Mouse (Mus musculus) heart, postnatal 14 days (tissue): ENCODE data around the gene Osbpl7. TPM values are rescaled to one million over a fixed set of nuclear protein-coding genes. Genes with fewer than 3 reads are reported as not detected.

Experiments used
- DNase-seq, 2 experiments: peaks; one replicate each; pipeline ENCODE4 v3.0.0; 2021 to 2022
- intact Hi-C: fragments of 180-260 bp; cut with DNase I; formaldehyde crosslinking; loops from one replicate; pipeline ENCODE4 v1.15.1; 2025
- total RNA-seq, 2 experiments: library from RNA; stranded (reverse); gene quantifications; 2 replicates each; pipeline ENCODE4 v1.2.3; 2021

The Osbpl7 gene
- total RNA-seq, 2 experiments from 2014 or later, result 4.6 to 4.9 TPM

DNA sequence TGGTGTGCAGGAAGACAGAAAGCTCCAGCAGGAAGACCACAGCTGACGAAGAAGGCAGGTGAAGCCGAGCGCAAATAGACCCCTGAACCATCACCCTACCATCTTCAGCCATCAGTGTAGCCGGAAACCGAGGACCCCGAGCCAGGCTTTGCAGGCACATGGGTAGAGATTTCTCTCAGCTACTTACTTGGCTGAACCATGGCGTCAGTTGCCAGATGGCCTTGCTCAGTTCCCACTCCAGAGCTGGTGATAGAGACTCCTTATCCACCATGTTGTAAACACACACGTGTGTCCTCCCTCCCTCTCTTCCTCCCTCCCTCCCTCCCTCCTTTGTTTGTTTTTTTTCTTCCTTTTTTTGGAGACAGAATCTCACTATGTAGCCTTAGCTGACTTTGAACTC lies 23.8 kb downstream of the Osbpl7 start:
- no peak for DNase-seq
- intact Hi-C loops, result loop anchor here (10.0 kb wide), 1 partner anchor 251 kb away; no protein-coding TSS in a partner anchor

DNA sequence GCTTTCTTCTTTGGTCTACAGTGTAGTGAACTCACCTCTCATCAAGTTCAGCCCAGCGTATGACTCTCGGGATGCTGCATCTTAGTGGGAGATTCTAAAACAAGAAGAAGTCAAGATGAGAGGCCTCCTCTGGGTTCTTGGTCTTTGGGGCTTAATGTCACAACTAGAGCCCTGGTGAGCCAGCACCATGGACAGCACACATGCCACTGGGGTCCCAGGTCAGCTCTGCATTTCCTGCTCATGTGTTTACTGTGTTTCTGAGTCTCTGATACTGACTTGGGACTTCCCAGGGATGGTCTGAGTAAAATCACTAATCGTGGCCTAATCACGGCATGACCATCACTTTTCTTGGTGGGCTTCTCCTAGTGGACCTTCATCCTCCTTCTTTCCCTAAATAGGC lies 28.3 kb downstream of the Osbpl7 start:
- DNase-seq, result peak in 1 of 2 experiments; percentile 40
- intact Hi-C loops, result loop anchor here (10.0 kb wide), 1 partner anchor 246 kb away; no protein-coding TSS in a partner anchor

DNA sequence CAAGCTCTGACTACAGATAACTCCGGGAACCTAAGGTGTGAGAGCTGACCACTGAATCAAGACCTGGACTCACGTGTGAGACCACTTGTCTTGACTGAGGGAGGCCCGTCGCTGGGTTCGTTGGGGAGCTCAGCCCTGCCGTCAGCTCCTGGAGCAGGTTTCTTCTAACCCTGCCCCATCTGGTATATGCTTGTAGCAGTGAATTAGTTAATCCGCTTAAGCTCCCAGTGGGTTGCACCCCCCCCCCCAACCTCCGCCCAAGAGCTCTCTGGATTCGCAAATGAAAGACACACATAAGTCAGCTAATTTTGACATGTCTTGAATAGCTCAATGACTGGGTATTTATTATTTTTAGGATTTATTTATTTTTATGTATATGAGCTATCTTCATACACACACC lies 29.9 kb downstream of the Osbpl7 start:
- intact Hi-C loops, result no loop called here
- DNase-seq, result no peak

DNA sequence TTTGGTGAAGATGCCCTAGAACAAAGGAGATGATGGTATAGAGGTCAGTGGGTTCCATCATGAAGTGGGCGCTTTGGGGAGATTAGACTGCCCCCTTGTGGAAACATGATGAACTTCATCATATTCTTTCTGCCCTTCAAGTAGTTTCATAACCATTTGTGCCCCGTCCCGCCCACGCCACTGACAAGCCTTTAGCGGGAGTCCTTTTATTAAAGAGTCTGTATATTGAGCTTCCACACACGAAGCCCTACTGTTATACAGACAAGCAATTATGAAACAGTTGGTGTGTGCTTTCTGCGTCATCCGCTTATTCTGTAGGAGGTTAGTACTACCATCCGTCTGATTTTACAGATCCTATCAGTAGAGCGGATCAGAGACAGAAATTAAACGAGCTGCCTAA lies 32.5 kb downstream of the Osbpl7 start:
- intact Hi-C loops, result no loop called here
- DNase-seq, result peak; percentile 39 to 57

DNA sequence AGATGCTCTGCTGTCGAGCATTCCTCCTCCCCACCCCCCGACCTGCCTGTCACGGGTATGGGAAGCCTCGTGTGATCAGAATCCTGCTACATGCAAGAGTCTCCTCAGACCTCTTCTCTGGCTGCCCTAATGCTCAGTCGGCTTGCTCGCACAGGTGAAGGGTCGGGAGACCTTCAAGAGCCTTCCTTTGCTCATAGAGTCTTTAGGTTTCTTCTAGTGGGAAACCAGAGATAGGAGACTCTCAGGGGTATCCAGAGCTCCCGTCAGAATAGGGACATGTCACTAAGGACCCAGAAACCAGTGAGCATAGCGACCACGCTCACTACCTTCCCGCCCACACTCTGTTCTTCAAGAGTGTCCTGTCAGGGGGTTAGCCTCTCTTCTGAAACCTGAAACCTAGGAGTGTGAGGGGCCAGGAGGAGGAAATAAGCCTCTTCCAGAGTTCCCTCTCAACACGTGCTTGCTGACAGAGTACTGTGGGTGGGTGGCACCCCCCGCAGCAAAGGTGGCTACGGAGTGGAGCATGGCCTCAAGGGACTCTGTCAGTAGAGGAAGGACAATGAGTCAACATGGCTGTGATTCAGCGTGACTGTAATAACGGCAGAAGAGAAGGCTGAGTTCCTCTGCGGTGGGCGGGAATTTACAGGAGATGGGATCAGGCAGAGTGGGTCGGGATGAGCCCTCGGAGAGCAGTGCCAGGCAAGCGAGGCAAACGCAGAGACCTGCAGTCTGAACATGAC lies 33.1 kb downstream of the Osbpl7 start:
- intact Hi-C loops, result no loop called here
- DNase-seq, result no peak

DNA sequence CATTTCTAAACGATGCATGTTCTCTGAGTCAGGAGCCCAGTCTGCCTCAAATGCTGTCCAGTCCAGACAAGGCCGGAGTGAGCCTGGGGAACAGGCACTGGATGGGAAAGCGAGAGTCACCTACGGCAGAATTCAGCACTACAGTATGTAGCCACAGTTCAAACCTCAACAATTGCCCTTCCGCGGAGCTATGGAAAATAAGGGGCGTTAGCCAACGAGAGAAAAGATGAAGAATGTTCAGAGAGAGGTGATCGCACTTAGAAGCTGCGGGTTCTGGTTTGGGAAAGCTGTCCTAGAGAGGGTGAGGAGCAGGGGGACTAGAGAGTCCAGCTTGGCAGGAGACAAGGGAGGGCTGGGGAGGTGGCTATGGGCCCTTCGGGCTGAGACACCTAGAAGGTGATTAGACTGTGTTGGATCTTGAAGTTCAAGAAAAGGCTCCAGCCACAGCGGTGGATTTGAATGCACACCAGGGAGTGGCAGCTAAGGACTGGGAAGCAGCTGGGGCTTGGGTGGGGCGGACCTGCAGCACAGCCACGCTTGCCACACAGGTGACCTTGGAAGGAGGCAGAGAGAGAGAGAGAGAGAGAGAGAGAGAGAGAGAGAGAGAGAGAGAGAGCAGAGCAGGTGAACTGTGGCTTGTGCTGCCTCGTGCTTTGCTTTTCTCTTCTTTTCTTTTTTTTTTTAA lies 34.5 kb downstream of the Osbpl7 start:
- no peak for DNase-seq
- intact Hi-C loops, result no loop called here

DNA sequence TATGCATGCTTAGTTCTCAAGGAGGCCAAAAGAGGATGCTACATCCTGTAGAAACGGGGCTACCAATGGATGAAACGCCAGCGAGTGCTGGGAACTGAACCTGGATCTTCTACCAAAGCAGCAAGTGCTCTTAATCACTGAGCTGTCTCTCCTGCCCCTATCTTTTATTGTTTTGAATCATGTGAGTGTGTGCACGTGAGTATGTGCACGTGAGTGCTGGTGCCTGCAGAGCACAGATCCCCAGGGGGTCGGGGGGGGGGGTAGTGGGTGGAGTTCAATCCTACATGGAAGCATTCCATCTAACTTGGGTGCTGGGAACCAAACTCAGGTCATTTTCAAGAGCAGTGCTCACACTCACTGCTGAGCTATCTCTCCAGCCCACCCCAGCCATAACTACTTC lies 35.9 kb downstream of the Osbpl7 start:
- DNase-seq, result no peak
- intact Hi-C loops, result no loop called here

DNA sequence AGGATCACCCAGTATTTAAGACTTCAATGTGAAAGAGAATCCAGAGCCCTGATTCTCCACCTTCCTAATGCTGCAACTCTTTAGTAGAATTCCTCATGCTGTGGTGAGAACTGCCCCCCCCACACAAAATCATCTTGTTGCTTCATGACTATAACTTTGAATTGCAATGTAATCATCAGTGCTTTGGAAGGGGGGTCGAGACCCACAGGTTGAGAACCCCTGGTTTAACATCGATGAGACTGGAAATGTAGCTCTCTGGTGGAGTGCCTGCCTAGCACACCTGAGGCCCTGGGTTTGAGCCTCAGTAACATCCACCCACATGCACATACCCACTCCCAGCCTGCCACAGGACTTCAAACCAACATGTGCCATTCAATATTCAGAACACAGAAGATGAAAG lies 44.2 kb downstream of the Osbpl7 start:
- intact Hi-C loops, result no loop called here

DNA sequence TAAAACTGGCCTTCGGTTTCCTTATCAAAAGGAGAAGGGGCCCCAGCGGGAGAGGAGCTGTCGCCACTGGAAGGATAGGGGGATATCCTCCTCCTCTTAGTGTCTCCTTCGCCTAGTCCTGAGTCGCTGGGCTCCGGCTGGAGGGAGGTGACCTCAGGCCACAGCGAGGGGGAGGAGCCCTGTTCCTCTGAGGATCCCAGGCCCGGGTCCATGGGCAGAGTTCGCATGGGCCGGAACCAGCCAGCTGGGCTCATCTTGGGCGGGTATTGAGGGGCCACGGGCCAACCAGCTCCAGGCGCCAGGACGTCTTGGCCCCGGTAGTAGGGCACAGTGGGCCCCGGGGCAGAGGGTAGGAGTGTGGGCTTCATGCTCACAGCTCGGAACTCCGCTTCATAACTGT lies 48.4 kb downstream of the Osbpl7 start:
- DNase-seq, result peak; percentile 51 to 56
- intact Hi-C loops, result loop anchor here (2.0 kb wide), 1 partner anchor 76 kb away; no protein-coding TSS in a partner anchor

More for the DNA sequence above, 44.2 kb downstream of the Osbpl7 start:
- DNase-seq, result no peak

DNA sequence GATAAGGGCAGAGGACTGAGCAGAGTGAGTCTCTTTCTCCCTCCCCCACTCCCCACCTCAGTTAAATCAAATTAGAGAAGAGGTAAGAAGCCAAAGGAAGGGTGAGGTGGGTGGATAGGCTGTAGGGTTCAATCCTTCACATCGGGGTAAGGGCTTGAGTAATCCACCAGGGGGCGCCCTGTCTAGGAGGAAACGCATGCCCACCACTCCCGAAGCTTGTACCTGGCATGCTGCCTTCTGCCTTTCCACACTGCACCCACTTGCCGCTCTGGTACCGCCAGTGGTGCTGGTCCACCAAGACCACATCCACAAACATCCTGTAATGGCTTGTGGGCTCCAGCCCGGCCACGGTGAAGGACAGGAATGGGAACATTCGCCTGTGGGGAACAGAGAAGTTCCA lies 51.3 kb downstream of the Osbpl7 start:
- peak; percentile 67 to 79 for DNase-seq
- intact Hi-C loops, result loop anchor here (2.0 kb wide), 1 partner anchor 47 kb away; no protein-coding TSS in a partner anchor

DNA sequence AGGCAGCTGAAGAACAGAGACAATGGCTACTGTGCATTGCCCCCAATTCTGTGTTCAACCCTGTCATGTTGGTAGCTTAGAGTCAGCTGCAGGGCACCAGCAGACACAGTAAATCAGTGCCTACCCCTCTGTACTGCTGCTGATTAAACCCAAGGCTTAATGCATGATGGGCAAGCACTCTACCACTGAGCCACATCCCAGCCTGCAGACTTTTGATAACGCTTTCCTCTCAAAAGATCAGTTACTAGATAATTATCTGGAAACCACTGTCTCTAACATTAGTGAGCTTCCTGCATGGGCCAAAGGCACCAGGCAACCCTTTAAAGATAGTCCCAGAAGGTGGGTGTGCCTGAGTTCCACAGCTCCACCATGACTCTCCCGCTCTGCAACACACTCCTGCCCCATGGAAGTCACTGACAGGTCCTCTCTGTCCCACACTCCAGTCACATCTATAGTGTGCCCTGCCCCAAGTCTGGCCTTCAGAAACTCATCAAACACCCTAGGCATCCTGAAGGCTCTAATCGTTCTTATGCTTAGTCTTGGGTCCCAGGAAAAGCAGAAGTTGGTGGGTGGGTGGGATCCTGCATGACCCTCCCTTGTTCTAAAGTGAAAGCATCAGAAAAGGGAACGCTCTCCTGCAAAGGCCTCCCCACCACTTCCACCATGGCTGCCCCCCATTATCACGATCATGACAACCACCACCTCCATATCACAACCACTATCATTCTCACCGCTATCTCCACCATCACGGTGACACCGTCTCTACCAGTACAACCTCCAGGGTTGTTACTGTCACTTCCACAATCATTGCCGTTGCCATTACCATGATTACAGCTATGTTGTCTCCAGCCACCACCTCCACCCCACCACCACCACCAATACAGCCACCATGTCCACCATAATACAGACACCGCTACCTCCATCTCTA lies 53.0 kb downstream of the Osbpl7 start:
- intact Hi-C loops, result no loop called here
- no peak for DNase-seq

DNA sequence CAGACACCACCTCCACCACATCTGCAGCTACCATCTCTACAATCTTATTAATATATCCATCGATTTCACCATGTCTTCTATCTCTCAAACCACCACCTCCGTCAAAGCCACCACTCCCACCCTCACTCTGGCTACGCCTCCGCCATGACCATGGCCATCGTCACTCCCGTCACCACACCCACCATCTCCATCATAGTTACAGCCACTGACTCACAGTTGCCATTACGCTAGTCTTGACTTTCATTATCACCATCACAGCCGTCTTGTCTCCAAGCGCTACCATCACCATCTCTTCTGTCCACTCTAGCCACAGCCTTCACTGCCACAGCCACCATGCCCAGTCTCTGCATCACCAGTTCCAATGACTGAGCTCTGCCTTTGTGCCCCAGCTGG lies 53.7 kb downstream of the Osbpl7 start:
- intact Hi-C loops, result no loop called here
- no peak for DNase-seq

DNA sequence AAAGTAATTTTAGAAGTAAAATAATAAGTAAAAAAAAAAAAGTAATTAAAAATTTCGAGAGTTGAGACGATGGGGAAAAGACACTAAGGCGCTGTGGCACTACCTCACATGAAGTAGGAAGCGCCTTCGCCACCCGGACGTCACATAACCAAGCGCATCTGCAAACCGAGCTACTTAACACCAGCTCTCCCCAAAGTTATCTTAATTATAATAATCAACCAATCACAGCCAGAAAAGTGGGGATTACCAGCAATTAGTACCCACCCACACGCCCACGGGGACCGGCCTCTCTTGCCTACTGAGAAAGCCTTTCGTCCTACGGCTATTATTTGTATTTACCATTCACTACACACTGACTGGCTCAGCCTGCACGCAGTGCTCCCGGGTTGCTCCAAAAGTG lies 58.5 kb downstream of the Osbpl7 start:
- intact Hi-C loops, result no loop called here
- no peak for DNase-seq

DNA sequence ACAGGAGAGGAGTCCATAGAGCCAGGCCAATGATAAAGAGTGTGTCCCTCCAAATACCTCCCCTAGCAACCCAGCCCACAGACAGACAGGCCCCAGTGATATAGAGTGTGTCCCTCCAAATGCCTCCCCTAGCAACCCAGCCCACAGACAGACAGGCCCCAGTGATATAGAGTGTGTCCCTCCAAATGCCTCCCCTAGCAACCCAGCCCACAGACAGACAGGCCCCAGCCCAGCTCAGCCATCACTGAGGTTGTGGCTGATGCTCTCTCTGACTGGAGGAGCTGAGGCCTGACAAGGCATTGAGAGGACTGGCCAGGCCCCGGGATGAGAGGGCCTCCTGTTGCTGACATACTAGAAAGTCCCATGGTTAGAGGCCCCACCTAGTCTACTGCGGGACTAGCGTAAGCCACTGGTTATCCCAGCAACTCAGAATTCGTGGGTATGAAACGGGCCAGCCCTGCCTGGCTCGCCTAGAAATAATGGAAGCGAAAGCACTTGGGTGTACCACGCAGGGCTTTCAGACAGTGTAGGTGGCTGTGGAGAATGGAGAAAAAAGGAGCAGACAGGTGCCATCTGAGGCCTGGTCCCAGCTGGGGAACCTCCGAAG lies 62.2 kb downstream of the Osbpl7 start:
- intact Hi-C loops, result no loop called here
- no peak for DNase-seq

DNA sequence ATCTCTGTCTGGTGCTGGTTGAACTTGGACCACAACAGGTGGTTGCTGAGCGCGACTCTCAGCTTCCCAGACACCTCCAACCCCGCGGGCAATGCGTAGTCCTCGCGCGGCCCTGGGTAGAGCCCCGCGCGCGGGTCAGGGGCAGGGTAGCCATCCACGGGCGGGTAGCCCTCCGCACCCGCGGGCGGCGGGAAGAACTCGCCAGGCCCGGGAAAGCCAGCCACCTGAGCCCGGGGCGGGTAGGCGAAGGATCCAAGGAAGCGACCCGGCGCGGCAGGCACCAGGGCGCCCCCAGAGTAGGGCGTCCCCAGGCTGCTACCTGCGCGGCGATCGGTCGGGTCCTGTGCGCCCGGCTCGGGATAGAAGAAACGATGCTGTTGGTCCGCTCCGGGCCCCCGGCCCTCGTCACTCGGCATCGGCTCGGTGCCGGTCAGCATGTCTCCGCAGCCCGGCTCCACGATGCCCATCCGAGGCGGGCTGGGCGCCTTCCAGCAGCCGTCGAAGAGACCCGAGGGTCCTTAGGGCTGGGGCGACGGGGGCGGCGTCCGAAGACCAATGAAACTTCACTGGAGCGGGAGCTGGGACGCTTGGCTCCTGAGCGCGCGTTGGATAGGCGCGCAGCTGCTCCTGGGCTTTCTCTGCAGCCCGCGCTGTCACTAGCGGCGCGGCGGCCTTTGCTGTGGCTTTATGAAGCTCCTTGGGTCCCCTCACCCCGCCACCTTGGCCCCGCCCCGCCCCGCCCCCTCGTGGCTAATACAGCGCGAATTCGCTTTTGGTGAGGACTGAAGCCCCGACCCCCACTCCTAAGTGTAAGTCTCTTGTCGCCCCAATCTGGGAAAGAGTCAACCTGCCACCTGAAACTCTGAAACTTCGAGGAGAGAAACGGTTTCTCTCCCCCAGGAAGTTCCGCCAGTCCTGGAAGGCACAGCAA lies 64.5 kb downstream of the Osbpl7 start, which contains the start of gene Tbx21:
Tbx21 (minus strand) TSS at position 661 of the 931 bp plus-strand sequence.
- intact Hi-C loops, result no loop called here
- DNase-seq, result no peak

DNA sequence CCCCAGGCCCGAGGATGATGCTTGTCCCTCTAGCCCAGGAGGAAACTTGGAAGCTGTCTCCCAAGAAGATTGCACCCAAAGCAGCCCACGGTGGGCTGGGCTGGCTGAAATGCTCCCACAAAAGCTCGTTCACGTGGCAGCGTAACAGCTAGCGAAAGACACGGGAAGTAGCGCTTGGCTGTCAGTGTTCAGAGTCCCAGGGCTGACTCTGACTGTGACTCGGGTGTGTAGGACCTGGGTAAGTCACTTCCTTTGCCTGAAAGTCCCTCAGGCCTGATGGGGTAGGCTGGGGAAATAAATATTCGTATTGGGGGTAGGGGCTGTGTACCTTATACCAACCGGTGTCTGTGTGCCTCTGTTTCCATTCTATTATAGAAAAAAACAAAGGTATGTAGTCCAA lies 65.4 kb downstream of the Osbpl7 start:
- intact Hi-C loops, result no loop called here
- no peak for DNase-seq
